Mouse (Mus musculus): ENCODE measurements around the gene Large2. TPM values are rescaled to one million over a fixed set of nuclear protein-coding genes. Genes with fewer than 3 reads are reported as not detected.
A peak's percentile ranks its signal among the peaks of the same experiment; 100 is the strongest.
"Not testable (repeated sequence)": the region's sequence is repeated elsewhere in the genome, so short reads cannot be mapped to it uniquely, and the experiment has no call there.

The Large2 gene
- polyA plus RNA-seq, 1 experiment from 2014 or later = 3.0 TPM

DNA sequence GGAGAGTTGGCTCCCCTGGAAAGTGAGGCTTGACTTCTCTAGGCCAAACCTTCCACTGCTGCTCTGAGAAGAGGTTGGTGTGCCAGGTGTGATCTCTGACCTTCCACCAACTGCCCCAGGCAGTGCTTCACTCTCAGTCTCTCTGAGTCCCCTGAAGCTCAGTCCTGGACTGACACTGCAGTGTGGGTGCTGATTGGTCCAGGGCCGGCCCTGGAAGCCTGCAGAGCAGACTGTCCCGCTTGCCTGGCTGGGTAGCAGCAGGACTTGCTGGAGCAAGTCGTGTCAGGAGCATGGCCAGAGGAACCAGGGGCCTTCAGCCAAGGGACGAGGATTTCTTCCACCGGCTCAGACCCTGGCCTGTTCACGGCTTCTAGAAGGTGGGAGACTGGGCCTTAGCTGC lies 30.1 kb upstream of the Large2 start:
- peaks cover 12% of the 10 kb centered on the region for H3K36me3 ChIP-seq (ENCODE audit: control insufficient read depth, insufficient read depth, low read length)
- 81% methylated on average over 6 of the region's 6 CpGs for WGBS
- no peak for ATAC-seq (ENCODE audit: insufficient read depth, low FRiP score, low TSS enrichment)

DNA sequence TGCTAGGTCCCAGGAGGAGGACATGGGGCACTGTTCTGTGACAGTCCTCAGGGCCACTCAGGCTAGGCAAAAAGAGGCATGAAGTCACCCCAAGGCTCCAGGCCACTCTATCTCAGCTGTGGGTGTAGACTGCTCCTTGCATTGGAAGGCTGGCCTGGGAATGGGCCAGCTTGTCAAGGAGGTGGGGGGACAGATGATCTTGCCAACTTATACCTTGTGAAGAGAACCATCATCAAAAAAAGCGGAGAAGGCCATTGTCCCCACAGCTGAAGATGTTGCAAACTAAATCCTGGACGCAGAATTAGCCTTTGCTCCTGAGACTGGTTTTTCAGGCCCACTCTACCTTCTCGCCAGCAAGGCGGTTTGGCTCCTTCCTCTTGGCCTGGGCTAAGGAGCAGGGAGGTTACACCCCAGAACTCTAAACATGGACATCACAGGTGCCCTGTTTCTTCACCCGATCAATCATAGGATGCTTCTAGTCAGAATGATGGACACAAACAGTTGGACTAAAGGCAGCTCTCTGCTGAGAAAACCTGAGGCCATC lies 29.2 kb upstream of the Large2 start:
- Histone ChIP-seq H3K9ac (ENCODE audit: low read length) (no peak overlapping the region), H3K27me3 (ENCODE audit: control insufficient read depth, insufficient read depth, low read length) (no peaks in the 10 kb centered on the region), H3K4me3 (ENCODE audit: low read depth, low read length) (no peak overlapping the region), H3K4me1 (ENCODE audit: control insufficient read depth, insufficient read depth, low read length) (peaks cover 7% of the 10 kb centered on the region; the same call in 1 of the 2 replicates), H3K4me2 (ENCODE audit: low read depth) (no peak overlapping the region), H3K36me3 (ENCODE audit: control insufficient read depth, insufficient read depth, low read length) (peaks cover 5% of the 10 kb centered on the region), H3K9me3 (ENCODE audit: control insufficient read depth, low read length) (no peaks in the 10 kb centered on the region), H3K27ac (ENCODE audit: low read depth, low read length) (no peak overlapping the region)
- no peak for DNase-seq (ENCODE audit: low spot score)
- no peak for ATAC-seq (ENCODE audit: insufficient read depth, low FRiP score, low TSS enrichment)
- 94% methylated on average over 5 of the region's 5 CpGs for WGBS

More for the DNA sequence above, 30.1 kb upstream of the Large2 start:
- no peak for DNase-seq (ENCODE audit: low spot score)
- Histone ChIP-seq H3K27me3 (ENCODE audit: control insufficient read depth, insufficient read depth, low read length) (no peaks in the 10 kb centered on the region), H3K4me3 (ENCODE audit: low read depth, low read length) (no peak overlapping the region), H3K9ac (ENCODE audit: low read length) (no peak overlapping the region), H3K4me2 (ENCODE audit: low read depth) (no peak overlapping the region), H3K4me1 (ENCODE audit: control insufficient read depth, insufficient read depth, low read length) (peaks cover 4% of the 10 kb centered on the region; the same call in 1 of the 2 replicates), H3K9me3 (ENCODE audit: control insufficient read depth, low read length) (no peaks in the 10 kb centered on the region), H3K27ac (ENCODE audit: low read depth, low read length) (no peak overlapping the region)

DNA sequence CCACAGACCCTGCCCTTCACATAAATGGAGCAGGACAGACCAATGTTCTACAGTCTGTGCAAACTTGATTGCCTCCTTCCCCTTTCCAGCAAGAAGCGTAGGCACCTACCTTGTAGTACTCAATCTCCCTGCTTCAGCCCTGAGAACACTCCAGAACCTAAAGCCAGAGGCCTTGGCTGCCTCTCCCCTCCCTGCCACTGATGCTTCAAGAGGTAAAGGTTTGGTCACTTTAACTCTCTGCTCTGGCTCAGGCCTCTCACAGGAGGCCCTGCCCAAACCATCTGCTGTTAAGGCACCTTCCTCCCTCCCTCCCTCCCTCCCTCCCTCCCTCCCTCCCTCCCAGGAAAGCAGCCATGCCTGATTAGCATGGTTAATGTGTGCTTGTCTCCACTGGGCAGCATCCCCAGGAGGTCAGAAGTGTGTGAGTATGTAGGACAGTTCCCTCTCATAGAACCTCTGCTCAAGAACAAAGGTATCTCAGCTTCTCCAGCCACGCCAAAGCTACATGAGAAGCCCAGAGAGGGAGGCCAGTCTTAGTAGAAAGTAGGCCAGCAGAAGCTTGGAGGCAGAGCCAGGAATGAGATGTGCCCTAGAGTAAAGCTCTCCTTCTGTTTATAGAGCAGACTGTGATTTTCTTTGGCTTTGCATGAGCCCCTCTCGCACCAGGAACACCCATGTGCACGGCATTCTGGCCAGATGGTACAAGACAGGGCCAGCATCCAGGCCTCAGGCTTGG lies 28.1 kb upstream of the Large2 start:
- H3K9me3 ChIP-seq (ENCODE audit: control insufficient read depth, low read length) = no peaks in the 10 kb centered on the region
- peaks cover 5% of the 10 kb centered on the region; the same call in 1 of the 2 replicates for H3K36me3 ChIP-seq (ENCODE audit: control insufficient read depth, insufficient read depth, low read length)
- H3K27me3 ChIP-seq (ENCODE audit: control insufficient read depth, insufficient read depth, low read length) = no peaks in the 10 kb centered on the region
- peaks cover 11% of the 10 kb centered on the region for H3K4me1 ChIP-seq (ENCODE audit: control insufficient read depth, insufficient read depth, low read length)
- ATAC-seq (ENCODE audit: insufficient read depth, low FRiP score, low TSS enrichment) (no peak), DNase-seq (ENCODE audit: low spot score) (no peak)
- no peak overlapping the region for H3K27ac ChIP-seq (ENCODE audit: low read depth, low read length)
- no peak overlapping the region for H3K4me3 ChIP-seq (ENCODE audit: low read depth, low read length)
- no peak overlapping the region for H3K4me2 ChIP-seq (ENCODE audit: low read depth)
- 79% methylated on average over 4 of the region's 4 CpGs for WGBS
- no peak overlapping the region for H3K9ac ChIP-seq (ENCODE audit: low read length)

DNA sequence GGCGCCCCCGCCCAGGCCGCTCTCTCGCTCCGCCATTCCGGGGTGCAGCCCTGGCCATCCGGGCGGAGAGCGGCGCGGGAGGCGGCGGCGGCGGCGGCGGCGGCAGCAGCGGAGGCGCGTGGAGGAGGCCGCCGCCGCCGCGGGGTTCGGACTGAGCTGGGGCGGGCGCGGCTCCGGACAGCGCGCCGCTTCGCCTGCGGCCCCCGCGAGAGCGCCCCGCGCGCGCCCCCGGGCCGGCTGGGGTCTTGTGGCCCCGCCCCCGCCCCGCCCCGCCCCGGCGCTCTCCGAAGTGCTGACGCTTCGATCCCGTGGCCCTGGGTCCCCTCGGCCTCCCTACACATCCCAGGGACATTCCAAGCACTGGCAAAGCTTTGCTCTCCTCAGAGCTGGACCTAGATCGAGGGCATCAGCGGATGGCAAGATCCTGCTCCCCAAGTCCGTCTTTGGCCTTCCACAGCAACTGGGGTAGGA lies 26.5 kb upstream of the Large2 start, which contains the start of gene Mapk8ip1:
TSS of gene Mapk8ip1 (minus strand) at position 173 of the 471 bp plus-strand sequence.
- H3K4me2 ChIP-seq (ENCODE audit: low read depth) = peak within 1 kb of the TSS; percentile 64
- 0 out of 2 replicates have a peak, but pooled peaks cover 3% of the 10 kb centered on the region for H3K36me3 ChIP-seq (ENCODE audit: control insufficient read depth, insufficient read depth, low read length)
- H3K9ac ChIP-seq (ENCODE audit: low read length) = peak within 1 kb of the TSS; percentile 86
- H3K27ac ChIP-seq (ENCODE audit: low read depth, low read length) = no peak within 1 kb of the TSS; the same call in 1 of the 2 replicates
- ATAC-seq (ENCODE audit: insufficient read depth, low FRiP score, low TSS enrichment) (peak; percentile 60), DNase-seq (ENCODE audit: low spot score) (peak; percentile 71)
- H3K4me1 ChIP-seq (ENCODE audit: control insufficient read depth, insufficient read depth, low read length) = peaks cover 19% of the 10 kb centered on the region
- H3K27me3 ChIP-seq (ENCODE audit: control insufficient read depth, insufficient read depth, low read length) = no peaks in the 10 kb centered on the region
- H3K9me3 ChIP-seq (ENCODE audit: control insufficient read depth, low read length) = no peaks in the 10 kb centered on the region
- 1% methylated on average over 41 of the region's 59 CpGs for WGBS
- H3K4me3 ChIP-seq (ENCODE audit: low read depth, low read length) = peak within 1 kb of the TSS; percentile 72

DNA sequence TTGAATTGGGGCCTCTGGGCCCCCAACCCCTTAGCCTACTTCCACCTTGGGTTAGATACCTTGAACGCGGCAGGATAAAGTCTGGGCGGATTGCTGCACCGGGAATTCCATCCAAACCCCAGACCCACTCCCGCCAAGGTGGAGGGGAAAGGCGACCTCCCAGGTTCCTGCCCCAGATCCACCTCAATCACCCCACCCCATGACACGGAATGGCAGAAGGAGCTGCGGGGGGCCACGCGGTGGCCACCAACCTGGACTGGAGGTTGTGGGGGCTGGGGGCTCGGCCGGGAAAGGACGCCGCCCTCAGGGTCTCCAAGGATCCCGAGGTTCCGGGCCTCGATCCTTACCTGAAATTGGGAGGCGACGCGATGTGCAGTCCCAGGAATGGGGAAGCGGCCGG lies 26.0 kb upstream of the Large2 start:
- peaks cover 19% of the 10 kb centered on the region for H3K4me1 ChIP-seq (ENCODE audit: control insufficient read depth, insufficient read depth, low read length)
- no peak for ATAC-seq (ENCODE audit: insufficient read depth, low FRiP score, low TSS enrichment)
- no peak for DNase-seq (ENCODE audit: low spot score)
- H3K4me2 ChIP-seq (ENCODE audit: low read depth) = peak overlapping the region; percentile 64
- peak overlapping the region; percentile 86 for H3K9ac ChIP-seq (ENCODE audit: low read length)
- H3K9me3 ChIP-seq (ENCODE audit: control insufficient read depth, low read length) = no peaks in the 10 kb centered on the region
- H3K27me3 ChIP-seq (ENCODE audit: control insufficient read depth, insufficient read depth, low read length) = no peaks in the 10 kb centered on the region
- WGBS = 3% methylated on average over 22 of the region's 22 CpGs
- no peak overlapping the region; the same call in 1 of the 2 replicates for H3K27ac ChIP-seq (ENCODE audit: low read depth, low read length)
- H3K4me3 ChIP-seq (ENCODE audit: low read depth, low read length) = peak overlapping the region; percentile 72
- 0 out of 2 replicates have a peak, but pooled peaks cover 3% of the 10 kb centered on the region for H3K36me3 ChIP-seq (ENCODE audit: control insufficient read depth, insufficient read depth, low read length)

DNA sequence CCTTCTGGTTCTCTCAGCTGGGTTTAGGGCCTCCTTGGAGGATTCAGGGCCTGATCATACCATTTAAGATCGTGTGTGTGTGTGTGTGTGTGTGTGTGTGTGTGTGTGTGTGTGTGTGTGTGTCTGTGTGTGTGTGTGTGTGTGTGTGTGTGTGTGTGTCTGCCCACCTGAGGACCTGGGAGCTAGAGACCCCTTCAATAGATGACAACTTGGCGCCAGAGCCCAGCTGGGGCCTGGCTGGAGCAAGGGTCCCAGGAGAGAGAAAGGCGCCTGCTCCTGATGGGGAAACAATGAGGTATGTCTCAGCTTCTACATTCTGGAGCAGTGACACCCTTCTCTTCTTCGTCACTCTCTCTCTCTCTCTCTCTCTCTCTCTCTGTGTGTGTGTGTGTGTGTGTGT lies 25.2 kb upstream of the Large2 start:
- H3K4me1 ChIP-seq (ENCODE audit: control insufficient read depth, insufficient read depth, low read length) = peaks cover 19% of the 10 kb centered on the region
- not testable (repeated sequence) for H3K9me3 ChIP-seq (ENCODE audit: control insufficient read depth, low read length); H3K36me3 ChIP-seq (ENCODE audit: control insufficient read depth, insufficient read depth, low read length); H3K27me3 ChIP-seq (ENCODE audit: control insufficient read depth, insufficient read depth, low read length); ATAC-seq (ENCODE audit: insufficient read depth, low FRiP score, low TSS enrichment); H3K27ac ChIP-seq (ENCODE audit: low read depth, low read length); DNase-seq (ENCODE audit: low spot score); H3K9ac ChIP-seq (ENCODE audit: low read length); H3K4me3 ChIP-seq (ENCODE audit: low read depth, low read length)
- H3K4me2 ChIP-seq (ENCODE audit: low read depth) = peak overlapping the region; percentile 64
- 75% methylated on average over 1 of the region's 4 CpGs for WGBS

DNA sequence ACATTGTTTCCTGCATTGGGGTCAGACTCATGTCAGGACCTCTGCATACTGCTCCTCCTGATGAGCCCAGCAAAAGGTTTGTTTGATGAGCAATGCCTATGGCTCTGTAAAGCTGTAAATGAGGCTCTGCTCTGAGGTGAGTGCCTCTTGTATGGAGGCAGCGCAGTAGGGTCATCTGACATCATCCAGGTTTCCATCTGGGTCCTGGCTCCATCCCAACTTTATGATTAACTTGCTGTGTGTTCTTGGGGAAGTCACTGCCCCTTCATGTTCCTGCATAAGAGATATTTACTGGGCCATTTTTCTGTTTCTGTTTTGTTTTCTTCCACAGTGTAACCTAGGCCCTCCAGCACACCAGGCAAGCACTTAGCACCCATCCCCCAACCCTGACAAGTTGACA lies 22.8 kb upstream of the Large2 start:
- Histone ChIP-seq H3K4me1 (ENCODE audit: control insufficient read depth, insufficient read depth, low read length) (peaks cover 26% of the 10 kb centered on the region), H3K4me2 (ENCODE audit: low read depth) (no peak overlapping the region), H3K27ac (ENCODE audit: low read depth, low read length) (no peak overlapping the region), H3K4me3 (ENCODE audit: low read depth, low read length) (no peak overlapping the region), H3K27me3 (ENCODE audit: control insufficient read depth, insufficient read depth, low read length) (no peaks in the 10 kb centered on the region), H3K9ac (ENCODE audit: low read length) (no peak overlapping the region), H3K36me3 (ENCODE audit: control insufficient read depth, insufficient read depth, low read length) (no peaks in the 10 kb centered on the region), H3K9me3 (ENCODE audit: control insufficient read depth, low read length) (no peaks in the 10 kb centered on the region)
- 80% methylated on average over 1 of the region's 1 CpGs for WGBS
- no peak for DNase-seq (ENCODE audit: low spot score)
- ATAC-seq (ENCODE audit: insufficient read depth, low FRiP score, low TSS enrichment) = no peak

DNA sequence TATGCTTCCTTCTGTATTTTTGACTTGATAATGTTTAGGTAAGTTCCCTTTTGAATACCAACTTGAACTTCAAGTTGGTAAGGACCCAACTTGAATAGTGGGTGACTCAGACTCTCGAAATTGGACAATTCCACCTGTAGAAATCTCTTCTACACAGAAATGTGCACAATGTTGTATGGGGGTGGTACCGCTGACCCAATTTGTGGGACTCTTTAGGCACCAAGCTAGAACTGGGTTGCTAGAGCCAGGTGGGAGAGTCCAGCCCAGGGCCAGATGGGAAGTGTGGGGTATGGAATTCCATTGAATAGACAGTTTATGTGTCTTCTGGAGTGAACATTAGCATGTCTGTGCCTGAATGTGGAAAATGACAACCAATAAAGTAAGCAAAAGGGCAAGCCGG lies 20.9 kb upstream of the Large2 start:
- Histone ChIP-seq H3K36me3 (ENCODE audit: control insufficient read depth, insufficient read depth, low read length) (no peaks in the 10 kb centered on the region), H3K9ac (ENCODE audit: low read length) (no peak overlapping the region), H3K4me1 (ENCODE audit: control insufficient read depth, insufficient read depth, low read length) (peaks cover 40% of the 10 kb centered on the region), H3K27ac (ENCODE audit: low read depth, low read length) (no peak overlapping the region), H3K4me2 (ENCODE audit: low read depth) (no peak overlapping the region), H3K27me3 (ENCODE audit: control insufficient read depth, insufficient read depth, low read length) (no peaks in the 10 kb centered on the region), H3K4me3 (ENCODE audit: low read depth, low read length) (no peak overlapping the region), H3K9me3 (ENCODE audit: control insufficient read depth, low read length) (no peaks in the 10 kb centered on the region)
- DNase-seq (ENCODE audit: low spot score) (no peak), ATAC-seq (ENCODE audit: insufficient read depth, low FRiP score, low TSS enrichment) (no peak)
- WGBS = 90% methylated on average over 3 of the region's 3 CpGs
